Mouse (Mus musculus) cerebellum, adult 11 months (tissue): ENCODE results near the gene Nsmf.
A peak's percentile ranks its signal among the peaks of the same experiment; 100 is the strongest.

ENCODE experiments used
- DNase-seq: peaks from one replicate; pipeline ENCODE4 v3.0.0; 2022

The Nsmf gene

GRCm38 (mm10) chr2:25054221-25055067 lies at the start of gene Nsmf:
Gene Nsmf (plus strand): TSS chr2:25054355.
- DNase-seq, result peak; percentile 77

- no peak for DNase-seq
Measured at GRCm38 (mm10) chr2:25006767-25007166, 47.4 kb upstream of the Nsmf start.

- no peak for DNase-seq
Measured at GRCm38 (mm10) chr2:25008250-25008649, 45.9 kb upstream of the Nsmf start.

- no peak for DNase-seq
Measured at GRCm38 (mm10) chr2:25022678-25023077, 31.5 kb upstream of the Nsmf start.

GRCm38 (mm10) chr2:25025109-25025508 lies 29.0 kb upstream of the Nsmf start:
- no peak for DNase-seq

GRCm38 (mm10) chr2:25034994-25035393 lies 19.2 kb upstream of the Nsmf start:
- DNase-seq, result no peak

GRCm38 (mm10) chr2:25040089-25040488 lies 14.1 kb upstream of the Nsmf start:
- no peak for DNase-seq

GRCm38 (mm10) chr2:25050921-25051320 lies 3.2 kb upstream of the Nsmf start:
- DNase-seq, result peak; percentile 76

GRCm38 (mm10) chr2:25051450-25051849 lies 2.7 kb upstream of the Nsmf start:
- DNase-seq, result no peak

GRCm38 (mm10) chr2:25053101-25053500 lies 1.1 kb upstream of the Nsmf start:
- no peak for DNase-seq

- DNase-seq, result peak; percentile 55
Measured at GRCm38 (mm10) chr2:25055068-25055405, 882 bp downstream of the Nsmf start.

- DNase-seq, result no peak
Measured at GRCm38 (mm10) chr2:25055409-25056155, 1.4 kb downstream of the Nsmf start.

GRCm38 (mm10) chr2:25058926-25059325 lies 4.8 kb downstream of the Nsmf start:
- no peak for DNase-seq

- no peak for DNase-seq
Measured at GRCm38 (mm10) chr2:25063523-25063922, 9.4 kb downstream of the Nsmf start.

GRCm38 (mm10) chr2:25064285-25064684 lies 10.1 kb downstream of the Nsmf start:
- DNase-seq, result no peak

- DNase-seq, result no peak
Measured at GRCm38 (mm10) chr2:25065537-25065936, 11.4 kb downstream of the Nsmf start.

GRCm38 (mm10) chr2:25066552-25066951 lies 12.4 kb downstream of the Nsmf start:
- DNase-seq, result no peak

GRCm38 (mm10) chr2:25069537-25069936 lies 15.4 kb downstream of the Nsmf start:
- no peak for DNase-seq

GRCm38 (mm10) chr2:25072398-25072797 lies 18.2 kb downstream of the Nsmf start:
- no peak for DNase-seq

GRCm38 (mm10) chr2:25075506-25075905 lies 21.4 kb downstream of the Nsmf start:
- DNase-seq, result no peak

GRCm38 (mm10) chr2:25078967-25079366 lies 24.8 kb downstream of the Nsmf start:
- DNase-seq, result no peak

- DNase-seq, result no peak
Measured at GRCm38 (mm10) chr2:25080076-25080475, 25.9 kb downstream of the Nsmf start, which contains the start of gene Entpd8. Gene Entpd8 (plus strand): TSS chr2:25080304.

GRCm38 (mm10) chr2:25083697-25084096 lies 29.5 kb downstream of the Nsmf start:
- DNase-seq, result no peak

GRCm38 (mm10) chr2:25085571-25085970 lies 31.4 kb downstream of the Nsmf start:
- DNase-seq, result no peak
